Mouse (Mus musculus) thymus, adult 2 months (tissue): ENCODE data around the gene Wwox. TPM values are rescaled to one million over a fixed set of nuclear protein-coding genes. Genes with fewer than 3 reads are reported as not detected.
"Not testable (repeated sequence)": the region's sequence is repeated elsewhere in the genome, so short reads cannot be mapped to it uniquely, and the experiment has no call there.

Experiments
- DNase-seq: peaks from one replicate; pipeline ENCODE4 v3.0.0; 2021
- H3K27ac ChIP-seq: fragments of 200-500 bp; 2 replicates; pipeline ENCODE4 v1.5.1; 2012; ENCODE audit warnings: low read length, control low read depth; ENCODE audit not compliant: control insufficient read depth, insufficient read depth
- H3K27me3 ChIP-seq: fragments of 200-500 bp; 2 replicates; pipeline ENCODE4 v1.6.1; 2012; ENCODE audit warnings: mild to moderate bottlenecking, low read length, moderate library complexity, mixed read lengths; ENCODE audit not compliant: control insufficient read depth, insufficient read depth
- H3K36me3 ChIP-seq: fragments of 200-500 bp; 2 replicates; pipeline ENCODE4 v1.6.1; 2012; ENCODE audit warnings: mild to moderate bottlenecking, low read length, moderate library complexity; ENCODE audit not compliant: control insufficient read depth, insufficient read depth
- H3K4me1 ChIP-seq: fragments of 200-500 bp; replicated peaks from 2 replicates; pipeline ENCODE4 v1.6.1; 2012; ENCODE audit warnings: low read length; ENCODE audit not compliant: control insufficient read depth, insufficient read depth
- H3K4me3 ChIP-seq: fragments of 200-500 bp; 2 replicates; pipeline ENCODE4 v1.5.1; 2012; ENCODE audit warnings: mild to moderate bottlenecking, low read length, control low read depth, moderate library complexity; ENCODE audit not compliant: control insufficient read depth, insufficient read depth
- CTCF ChIP-seq: fragments of 200-500 bp; IDR thresholded peaks from 2 replicates; pipeline ENCODE4 v1.5.1; 2012; ENCODE audit warnings: mild to moderate bottlenecking, control low read depth, low read length, moderate library complexity, borderline replicate concordance; ENCODE audit not compliant: control insufficient read depth, poor library complexity, insufficient read depth; ENCODE audit errors: extremely low read depth
- POLR2A ChIP-seq: fragments of 200-500 bp; IDR thresholded peaks from 2 replicates; pipeline ENCODE4 v1.6.1; 2012; ENCODE audit warnings: mild to moderate bottlenecking, low read length, control low read depth, moderate library complexity; ENCODE audit not compliant: control insufficient read depth, poor library complexity, insufficient read depth; ENCODE audit errors: extremely low read depth
- WGBS: fragments of 180-500 bp; shearing (Covaris S2); methylation state at CpG from one replicate; pipeline ENCODE4 v1.1.7; 2018; 5-methylcytosine and 5-hydroxymethylcytosine counted together
- polyA plus RNA-seq: library from polyadenylated mRNA; depleted of rRNA; stranded (reverse); fragments of >200 nt; gene quantifications from 2 replicates; pipeline ENCODE4 v1.2.3, GENCODE M21; 2012

The Wwox gene
- polyA plus RNA-seq, 1 experiment: 8.4 TPM

DNA sequence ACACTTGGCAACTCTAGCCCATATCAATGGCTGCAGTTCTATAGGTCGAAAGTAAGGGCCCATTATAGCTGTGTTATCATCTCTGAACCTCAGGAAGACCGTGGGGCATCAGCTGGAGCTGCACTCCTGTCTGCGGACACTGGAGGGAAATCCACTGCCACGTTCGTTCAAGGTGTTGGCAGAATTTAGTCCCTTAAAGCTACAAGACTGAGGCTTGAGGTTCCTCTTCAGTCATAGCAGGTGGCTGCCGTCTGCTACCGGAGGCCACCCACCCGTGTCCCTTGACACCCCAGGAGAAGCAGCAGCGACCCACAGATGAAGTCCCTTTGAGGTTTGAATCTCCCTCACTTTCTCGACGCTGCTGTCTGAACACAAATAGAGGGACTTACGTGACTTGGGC is 376.9 kb downstream of the Wwox start:
- peak overlapping the region; percentile 64; the same call in 1 of the 2 replicates for H3K27ac ChIP-seq
- H3K36me3 ChIP-seq: no peaks in the 10 kb centered on the region
- no peak for TF ChIP-seq POLR2A
- TF ChIP-seq CTCF: peak; percentile 29; the same call in 1 of the 2 replicates
- peak overlapping the region; percentile 13 for H3K4me3 ChIP-seq
- DNase-seq: peak; percentile 36
- peaks cover 37% of the 10 kb centered on the region for H3K4me1 ChIP-seq
- H3K27me3 ChIP-seq: no peaks in the 10 kb centered on the region
- 6% methylated on average over 12 of the region's 12 CpGs for WGBS

- DNase-seq: no peak
- Histone ChIP-seq H3K27me3 (no peaks in the 10 kb centered on the region), H3K36me3 (no peaks in the 10 kb centered on the region), H3K4me1 (peaks cover 37% of the 10 kb centered on the region), H3K27ac (peak overlapping the region; percentile 64; the same call in 1 of the 2 replicates), H3K4me3 (no peak overlapping the region)
- 54% methylated on average over 4 of the region's 4 CpGs for WGBS
- TF ChIP-seq POLR2A (no peak), CTCF (no peak)
Measured at GRCm38 (mm10) chr8:114816949-114817348, 377.5 kb downstream of the Wwox start.

DNA sequence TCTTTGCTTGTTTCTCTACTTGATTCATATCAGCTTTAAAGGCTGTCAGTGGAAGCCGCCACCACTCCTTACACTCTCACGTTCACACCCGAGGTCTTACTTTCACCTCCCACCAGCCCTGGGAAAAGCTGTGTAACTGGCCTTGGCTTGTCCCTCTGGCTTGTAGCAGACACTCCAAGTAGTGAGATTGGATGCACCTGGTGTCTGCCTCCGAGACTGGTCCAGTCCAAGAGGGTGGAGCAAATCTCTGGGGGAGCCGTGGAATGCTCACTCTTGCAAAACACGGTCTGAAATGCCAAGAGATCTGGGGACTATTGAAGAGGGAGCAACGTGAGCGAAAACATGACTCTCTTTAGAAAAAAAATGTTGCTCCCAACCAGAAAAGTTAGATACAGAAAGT is 382.1 kb downstream of the Wwox start:
- peaks cover 32% of the 10 kb centered on the region for H3K4me1 ChIP-seq
- no peak for DNase-seq
- no peaks in the 10 kb centered on the region for H3K36me3 ChIP-seq
- H3K27me3 ChIP-seq: no peaks in the 10 kb centered on the region
- H3K4me3 ChIP-seq: no peak overlapping the region
- no peak for TF ChIP-seq CTCF
- no peak for TF ChIP-seq POLR2A
- no peak overlapping the region for H3K27ac ChIP-seq
- 84% methylated on average over 8 of the region's 8 CpGs for WGBS

GRCm38 (mm10) chr8:114825460-114825859 is 386.0 kb downstream of the Wwox start:
- WGBS: 70% methylated on average over 8 of the region's 8 CpGs
- H3K27ac ChIP-seq: 0 out of 2 replicates have a peak overlapping the region, but pooled peaks have one; percentile 3
- no peak overlapping the region for H3K4me3 ChIP-seq
- peaks cover 19% of the 10 kb centered on the region for H3K4me1 ChIP-seq
- no peaks in the 10 kb centered on the region for H3K36me3 ChIP-seq
- TF ChIP-seq CTCF: no peak
- TF ChIP-seq POLR2A: no peak
- DNase-seq: no peak
- H3K27me3 ChIP-seq: no peaks in the 10 kb centered on the region

DNA sequence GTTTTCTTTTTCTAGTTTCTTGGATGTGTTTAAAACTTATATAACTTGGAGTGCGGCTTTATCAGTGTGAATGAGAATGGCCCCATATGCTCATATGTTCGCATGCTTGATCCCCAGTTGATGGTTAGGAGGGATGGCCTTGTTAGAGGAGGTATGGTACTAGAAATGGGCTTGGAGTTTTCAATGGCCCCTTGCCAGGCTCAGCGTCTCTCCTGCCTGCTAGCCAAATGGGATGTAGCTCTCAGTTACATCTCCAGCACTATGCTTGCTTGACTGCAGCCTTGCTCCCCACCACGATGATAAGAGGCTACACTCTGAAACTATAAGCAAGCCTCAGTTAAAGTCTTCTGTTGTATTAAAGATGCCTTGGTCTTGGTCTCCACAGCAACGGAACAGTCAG is 387.5 kb downstream of the Wwox start:
- WGBS: 96% methylated on average over 5 of the region's 5 CpGs
- no peaks in the 10 kb centered on the region for H3K36me3 ChIP-seq
- H3K4me3 ChIP-seq: no peak overlapping the region
- no peak for TF ChIP-seq POLR2A
- TF ChIP-seq CTCF: no peak
- H3K27me3 ChIP-seq: no peaks in the 10 kb centered on the region
- peaks cover 19% of the 10 kb centered on the region for H3K4me1 ChIP-seq
- DNase-seq: no peak
- H3K27ac ChIP-seq: no peak overlapping the region

GRCm38 (mm10) chr8:114827810-114828209 is 388.4 kb downstream of the Wwox start:
- not testable (repeated sequence) for H3K36me3 ChIP-seq, H3K27ac ChIP-seq, H3K4me3 ChIP-seq, H3K27me3 ChIP-seq
- peaks cover 25% of the 10 kb centered on the region for H3K4me1 ChIP-seq
- peak; percentile 72 for DNase-seq
- 0% methylated on average over 1 of the region's 1 CpGs for WGBS

GRCm38 (mm10) chr8:114831595-114831994 is 392.1 kb downstream of the Wwox start:
- Histone ChIP-seq H3K36me3 (no peaks in the 10 kb centered on the region), H3K4me1 (0 out of 2 replicates have a peak, but pooled peaks cover 15% of the 10 kb centered on the region), H3K4me3 (no peak overlapping the region), H3K27me3 (no peaks in the 10 kb centered on the region), H3K27ac (no peak overlapping the region)
- TF ChIP-seq POLR2A: no peak
- TF ChIP-seq CTCF: no peak
- WGBS: 39% methylated on average over 9 of the region's 9 CpGs
- no peak for DNase-seq
